Mouse (Mus musculus): ENCODE results near the gene Dnali1. TPM values are rescaled to one million over a fixed set of nuclear protein-coding genes. Genes with fewer than 3 reads are reported as not detected.

Gene Dnali1
- polyA plus RNA-seq, 2 experiments from 2014 or later: not detected

DNA sequence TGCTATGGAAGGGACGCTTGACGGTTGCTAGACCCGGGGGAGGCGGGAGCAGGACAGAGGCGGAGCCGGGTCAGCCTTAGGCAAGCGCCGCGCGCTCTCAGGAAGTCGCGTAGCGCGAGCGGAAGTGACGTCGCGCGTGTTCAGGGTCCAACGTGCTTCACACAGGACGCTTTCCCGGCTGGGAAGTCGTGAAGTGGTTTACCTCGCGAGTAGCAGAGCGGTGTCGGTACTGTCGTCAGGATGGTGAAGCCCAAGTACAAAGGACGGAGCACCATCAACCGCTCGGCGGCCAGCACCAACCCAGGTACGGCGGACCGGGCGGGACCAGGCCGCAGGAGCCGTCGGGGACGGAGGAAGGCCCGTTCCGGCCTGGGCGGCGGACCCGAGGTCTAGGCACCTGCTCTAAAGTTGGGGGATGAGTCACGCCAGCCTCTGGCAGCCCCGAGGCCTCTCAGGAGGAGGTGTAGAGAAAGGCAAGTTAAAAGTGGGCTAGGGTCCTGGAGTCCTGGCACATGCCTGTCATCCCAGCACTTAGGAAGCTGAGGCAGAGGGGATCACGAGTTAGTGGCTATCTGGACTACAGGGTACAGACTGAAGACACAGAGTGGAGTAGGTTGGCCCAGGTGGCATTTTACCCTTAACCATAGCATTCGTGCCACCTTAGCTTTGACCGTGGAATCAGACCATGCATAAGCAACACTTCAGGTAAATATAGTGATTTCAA, 35.5 kb downstream of the Dnali1 start:
- peak; percentile 99 for ATAC-seq

DNA sequence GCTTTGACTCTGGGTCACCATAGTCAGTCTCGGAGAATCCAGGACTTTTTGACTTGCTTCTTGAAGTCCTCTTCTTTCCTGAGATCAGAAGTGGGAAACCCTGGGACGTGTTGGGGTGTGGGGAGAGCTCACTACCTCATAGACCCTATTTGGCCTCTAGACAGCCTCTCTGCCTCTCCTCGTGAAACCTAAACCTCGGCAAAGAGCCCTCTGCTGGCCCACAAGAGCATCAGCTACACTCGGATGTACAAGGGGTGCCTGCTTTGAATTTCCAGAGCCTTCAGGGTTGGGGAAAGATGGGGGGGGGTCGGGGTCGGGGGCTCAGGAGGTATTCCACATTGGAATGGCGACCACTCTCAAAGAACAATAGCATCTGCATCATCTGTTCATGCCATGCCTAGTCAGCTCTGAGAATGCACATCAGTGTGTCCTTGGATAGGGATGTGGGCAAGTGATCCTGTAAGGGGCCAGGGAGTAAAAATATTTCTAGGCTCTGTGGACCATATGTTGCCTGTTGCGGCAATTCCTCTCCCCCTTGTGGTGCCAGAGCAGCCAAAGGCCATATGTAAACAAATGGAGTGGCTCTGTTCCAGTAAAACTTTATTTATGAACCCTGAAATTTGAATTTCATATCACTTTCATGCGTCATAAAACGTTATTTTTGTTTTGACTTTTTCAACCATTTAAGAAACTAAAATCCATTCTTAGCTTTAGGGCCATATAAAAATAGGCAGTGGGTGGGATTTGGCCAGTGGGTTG, 44.5 kb downstream of the Dnali1 start:
- no peak for ATAC-seq

DNA sequence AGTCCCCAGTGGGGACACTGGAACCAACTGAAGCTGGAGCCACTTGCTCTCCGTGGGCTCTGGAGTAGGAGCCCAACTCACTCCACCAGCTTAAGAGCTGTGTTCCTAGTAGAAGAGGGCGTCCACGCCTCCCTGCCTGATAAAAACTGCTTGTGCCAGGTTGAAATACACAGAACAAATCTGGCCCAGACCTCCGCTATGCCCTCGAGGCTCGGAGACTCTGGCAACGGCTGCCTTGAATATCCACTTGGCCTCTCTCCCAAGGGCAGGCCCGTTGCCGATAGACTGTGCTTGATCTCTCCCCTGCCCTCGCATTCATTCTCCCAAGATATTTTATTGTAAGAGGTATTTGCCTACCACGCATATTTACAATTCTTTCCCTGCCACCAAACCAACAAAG, 48.1 kb downstream of the Dnali1 start:
- no peak for ATAC-seq

DNA sequence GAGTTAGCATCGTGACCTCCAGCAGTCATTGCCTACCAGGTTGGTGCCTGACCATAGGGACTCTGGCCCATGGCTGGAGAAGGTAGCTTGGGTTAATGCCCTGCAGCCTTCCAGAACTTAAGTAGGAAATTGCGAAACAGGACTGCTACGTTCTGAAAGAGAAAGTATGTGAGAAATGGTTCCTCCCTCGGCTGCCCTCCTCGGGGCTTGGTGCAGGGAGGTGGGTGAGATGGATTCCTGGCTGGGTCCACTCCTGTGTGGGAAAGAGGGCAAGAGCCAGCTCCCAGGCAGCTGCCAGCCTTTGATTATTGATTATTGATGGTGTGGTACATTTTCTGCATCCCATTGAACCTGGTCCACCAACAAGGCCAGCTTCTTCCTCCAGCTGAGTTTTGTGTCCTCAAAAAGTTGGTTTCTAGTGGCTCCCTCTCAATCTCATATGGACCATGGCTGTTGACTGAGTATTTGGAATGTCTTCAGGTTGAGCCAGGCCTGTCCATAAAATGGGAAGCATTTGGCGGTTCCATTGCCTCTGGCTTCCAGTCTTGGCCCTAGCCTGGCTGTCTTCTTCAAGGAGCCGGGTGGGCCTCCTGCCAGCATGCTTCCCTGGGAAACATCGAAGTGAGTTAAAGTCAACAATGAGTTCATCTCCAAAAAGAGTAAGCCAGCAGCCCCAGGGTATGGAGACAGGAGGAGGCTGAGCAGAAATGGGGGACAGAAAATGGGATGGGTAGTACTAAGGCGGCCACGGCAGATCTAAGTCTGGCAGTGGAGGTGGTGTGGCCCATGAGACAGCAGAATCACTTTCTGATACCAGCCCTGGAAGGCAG, 49.5 kb downstream of the Dnali1 start, which contains the start of gene Gnl2:
Gene Gnl2, plus strand, starts transcription at position 780 of the 830 bp plus-strand sequence.
- ATAC-seq: no peak

DNA sequence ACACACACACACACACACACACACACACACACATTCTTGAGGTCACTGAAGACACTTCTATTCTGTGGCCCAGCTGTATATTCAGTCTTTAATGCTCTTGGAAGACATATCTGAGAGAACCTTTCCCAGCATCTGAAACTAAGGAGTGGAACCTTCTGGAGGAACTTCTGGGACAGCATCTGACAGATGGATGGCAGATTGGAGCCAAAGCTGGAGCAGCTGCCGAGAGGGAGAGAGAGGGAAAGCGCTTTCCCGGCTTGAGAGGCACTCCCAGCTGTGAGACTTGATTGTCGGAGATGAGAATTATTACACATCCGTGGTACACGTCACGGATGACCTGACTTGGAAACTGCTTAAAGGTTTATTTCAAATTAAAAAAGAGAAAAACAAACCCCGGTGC, 56.8 kb downstream of the Dnali1 start:
- ATAC-seq: no peak

DNA sequence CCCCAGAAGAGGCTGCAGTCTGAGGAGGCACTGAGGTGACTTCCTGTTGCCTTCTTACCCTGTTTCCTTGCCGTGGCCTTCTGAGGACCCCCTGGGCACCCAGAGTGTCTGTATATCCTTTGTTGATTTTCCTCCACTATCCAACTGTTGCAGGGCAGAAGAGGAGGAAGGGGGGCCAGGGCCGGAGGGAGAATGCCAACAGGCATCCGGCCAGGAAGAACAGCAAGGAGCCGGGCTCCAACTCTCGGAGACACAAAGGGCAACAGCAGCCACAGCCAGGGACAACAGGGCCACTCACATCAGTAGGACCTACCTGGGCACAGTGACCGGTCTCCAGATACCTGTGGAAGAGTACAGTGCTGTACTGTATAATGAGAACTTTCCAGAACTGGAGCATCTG, 57.3 kb downstream of the Dnali1 start:
- ATAC-seq: no peak

DNA sequence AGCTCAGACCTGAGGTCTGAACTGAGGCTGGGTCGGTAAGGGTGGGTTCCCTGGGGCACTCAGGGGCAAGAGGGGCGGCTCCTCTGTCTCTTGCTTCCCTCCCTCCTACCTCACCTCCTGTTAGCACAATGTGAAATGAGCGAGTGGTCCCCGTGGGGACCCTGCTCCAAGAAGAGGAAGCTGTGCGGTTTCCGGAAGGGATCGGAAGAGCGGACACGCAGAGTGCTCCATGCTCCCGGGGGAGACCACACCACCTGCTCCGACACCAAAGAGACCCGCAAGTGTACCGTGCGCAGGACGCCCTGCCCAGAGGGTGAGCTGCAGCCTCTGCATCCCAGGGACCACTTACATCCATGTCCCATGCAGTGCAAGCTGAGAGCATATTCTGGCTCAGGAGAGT, 58.0 kb downstream of the Dnali1 start:
- ATAC-seq: no peak

Other genes starting within 250 kb of the Dnali1 start
- gene Yrdc, start 215.0 kb downstream of the Dnali1 start, polyA plus RNA-seq (2017; shearing (Covaris generic)): 1 to 10 TPM; 4.4 to 6.2 TPM
- 1 to 10 TPM; 3.9 to 8.0 TPM for gene 1110065P20Rik, start 214.5 kb downstream of the Dnali1 start, polyA plus RNA-seq (2017; shearing (Covaris generic))
- under 1 TPM; 0.17 to 0.20 TPM for gene Maneal, start 203.5 kb downstream of the Dnali1 start, polyA plus RNA-seq (2017; shearing (Covaris generic))
- under 1 TPM in 1 of 2 experiments, not detected in 1; 0.30 TPM for gene Epha10, start 184.8 kb downstream of the Dnali1 start, polyA plus RNA-seq (2017; shearing (Covaris generic))
- 1 to 10 TPM; 6.9 to 8.9 TPM for gene 9930104L06Rik, start 128.7 kb downstream of the Dnali1 start, polyA plus RNA-seq (2017; shearing (Covaris generic))
- 10 to 100 TPM; 43.8 to 61.4 TPM for gene Cdca8, start 126.4 kb downstream of the Dnali1 start, polyA plus RNA-seq (2017; shearing (Covaris generic))
- gene Rspo1, start 79.3 kb downstream of the Dnali1 start, polyA plus RNA-seq (2017; shearing (Covaris generic)): not detected
- 10 to 100 TPM; 60.7 to 68.3 TPM for gene Gnl2, start 49.1 kb downstream of the Dnali1 start, polyA plus RNA-seq (2017; shearing (Covaris generic))
- 10 to 100 TPM in 1 of 2 experiments, 1 to 10 TPM in 1; 8.2 to 10.6 TPM for gene Snip1, start 969 bp upstream of the Dnali1 start, polyA plus RNA-seq (2017; shearing (Covaris generic))
- gene Meaf6, start 19.4 kb upstream of the Dnali1 start, polyA plus RNA-seq (2017; shearing (Covaris generic)): 10 to 100 TPM; 62.6 to 68.1 TPM
- 1 to 10 TPM; 5.0 to 5.9 TPM for gene Zc3h12a, start 62.1 kb upstream of the Dnali1 start, polyA plus RNA-seq (2017; shearing (Covaris generic))

All from activated CD4-positive, CD25-positive, alpha-beta regulatory T cell, adult 4 months (primary cell).